Mouse (Mus musculus): ENCODE measurements around the gene Coro1a. TPM values are rescaled to one million over a fixed set of nuclear protein-coding genes. Genes with fewer than 3 reads are reported as not detected.

Gene Coro1a
- total RNA-seq (2023): 1,247 TPM

GRCm38 (mm10) chr7:126707442-126708174 lies at the start of gene Coro1a:
Gene Coro1a (minus strand): TSS chr7:126707787.

GRCm38 (mm10) chr7:126695631-126696207 lies 11.9 kb downstream of the Coro1a start, which contains the start of gene Slx1b:
Gene Slx1b (minus strand): TSS chr7:126695784.

DNA sequence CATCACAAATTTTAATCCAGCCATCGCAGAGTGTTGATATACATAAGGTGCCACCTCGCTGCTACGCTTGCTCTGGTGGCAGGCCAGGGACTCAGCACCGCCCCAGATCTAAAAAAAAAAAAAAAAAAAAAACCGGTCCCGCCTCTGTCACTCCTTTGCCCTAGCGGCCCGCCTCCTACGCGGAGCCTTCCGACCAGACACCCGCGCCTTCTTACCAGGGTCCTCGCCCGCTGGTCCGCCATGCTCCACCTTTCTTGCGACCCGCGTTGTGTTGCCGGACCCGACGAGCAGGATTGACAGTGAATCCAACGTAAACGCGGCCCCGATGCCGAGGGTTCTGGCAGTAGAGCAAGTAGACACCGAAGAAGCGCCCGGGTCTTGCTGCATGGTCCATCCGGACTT lies 12.4 kb downstream of the Coro1a start, which contains the start of gene Bola2:
TSS of gene Bola2 (plus strand) at position 192 of the 402 bp plus-strand sequence.

GRCm38 (mm10) chr7:126676207-126676606 lies 31.4 kb downstream of the Coro1a start, which contains the start of gene Sult1a1:
Gene Sult1a1 (minus strand): TSS chr7:126676432.

Other genes starting within 250 kb of the Coro1a start
- 1.3 TPM for gene Atp2a1, start 244.7 kb downstream of the Coro1a start, total RNA-seq (2023)
- gene Sh2b1, start 232.4 kb downstream of the Coro1a start, total RNA-seq (2023): 93.6 TPM
- gene Tufm, start 220.4 kb downstream of the Coro1a start, total RNA-seq (2023): 43.1 TPM
- 201 TPM for gene Atxn2l, start 204.3 kb downstream of the Coro1a start, total RNA-seq (2023)
- gene Eif3c, start 141.4 kb downstream of the Coro1a start, total RNA-seq (2023): 132 TPM
- gene Apobr, start 122.8 kb downstream of the Coro1a start, total RNA-seq (2023): 3.3 TPM
- gene Cln3, start 122.0 kb downstream of the Coro1a start, total RNA-seq (2023): 99.4 TPM
- gene Il27, start 112.8 kb downstream of the Coro1a start, total RNA-seq (2023): not detected
- gene Nupr1, start 76.9 kb downstream of the Coro1a start, total RNA-seq (2023): not detected
- gene Sgf29, start 58.5 kb downstream of the Coro1a start, total RNA-seq (2023): 56.0 TPM
- gene Sult1a1, start 31.4 kb downstream of the Coro1a start, total RNA-seq (2023): not detected
- gene Bola2, start 12.4 kb downstream of the Coro1a start, total RNA-seq (2023): 174 TPM
- 7.5 TPM for gene Slx1b, start 12.0 kb downstream of the Coro1a start, total RNA-seq (2023)
- 42.7 TPM for gene Mapk3, start 51.8 kb upstream of the Coro1a start, total RNA-seq (2023)
- 4.1 TPM for gene Gdpd3, start 58.5 kb upstream of the Coro1a start, total RNA-seq (2023)
- gene Ypel3, start 69.2 kb upstream of the Coro1a start, total RNA-seq (2023): 232 TPM
- gene Tbx6, start 73.7 kb upstream of the Coro1a start, total RNA-seq (2023): 7.7 TPM
- gene Ppp4c, start 84.7 kb upstream of the Coro1a start, total RNA-seq (2023): 228 TPM
- gene Fam57b, start 89.9 kb upstream of the Coro1a start, total RNA-seq (2023): not detected
- not detected for gene 4930451I11Rik, start 123.9 kb upstream of the Coro1a start, total RNA-seq (2023)
- gene Doc2a, start 139.6 kb upstream of the Coro1a start, total RNA-seq (2023): not detected
- gene Hirip3, start 154.2 kb upstream of the Coro1a start, total RNA-seq (2023): 31.9 TPM
- gene Ino80e, start 154.6 kb upstream of the Coro1a start, total RNA-seq (2023): 55.6 TPM
- gene Taok2, start 176.9 kb upstream of the Coro1a start, total RNA-seq (2023): 95.7 TPM
- gene Tmem219, start 215.1 kb upstream of the Coro1a start, total RNA-seq (2023): 26.0 TPM
- 36.8 TPM for gene Kctd13, start 221.1 kb upstream of the Coro1a start, total RNA-seq (2023)
- gene Asphd1, start 241.8 kb upstream of the Coro1a start, total RNA-seq (2023): not detected
- gene Sez6l2, start 242.8 kb upstream of the Coro1a start, total RNA-seq (2023): 6.5 TPM